Mouse (Mus musculus) frontal cortex, postnatal 25 days (tissue): Measurements from ENCODE around the gene Gm13199.

Source experiments
- DNase-seq, 2 experiments: peaks; one replicate each; pipeline ENCODE4 v3.0.0; 2022; ENCODE audit warnings: low spot score in 2 of 2

Gene Gm13199

GRCm38 (mm10) chr2:5862834-5863233 lies at the start of gene Gm13199:
TSS of gene Gm13199 (minus strand) at chr2:5862934.
- DNase-seq: no peak

DNA sequence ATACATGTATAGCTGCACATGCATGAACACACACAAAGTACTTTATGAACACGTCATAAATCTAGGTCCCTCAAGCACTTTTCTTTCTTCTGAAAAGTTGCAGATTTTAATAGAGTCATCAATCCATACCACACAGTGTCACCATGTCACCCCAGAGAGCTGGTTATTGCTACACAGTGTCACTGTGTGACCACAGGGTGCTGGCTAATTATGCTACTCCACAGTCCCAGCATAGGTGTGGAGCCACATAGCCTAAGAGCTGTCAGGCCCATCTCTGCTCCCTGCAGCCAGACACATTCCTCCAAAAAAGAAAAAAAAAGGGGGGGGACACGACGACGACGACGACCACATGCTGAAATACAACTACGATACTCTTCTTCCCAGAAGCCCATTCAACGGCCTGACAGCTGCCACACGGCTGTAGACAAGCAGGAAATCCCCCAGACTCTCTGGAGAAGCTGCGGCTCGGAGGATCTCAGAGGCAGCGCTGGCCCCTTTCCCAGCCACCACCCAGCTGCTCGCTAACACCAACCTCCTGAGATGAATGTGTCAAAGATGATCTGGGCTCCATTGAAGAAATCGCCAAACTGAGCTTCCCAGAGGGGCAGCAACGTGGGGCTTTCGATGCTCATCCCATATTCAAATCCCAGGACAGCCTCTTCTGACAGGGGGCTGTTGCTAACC lies 48.7 kb upstream of the Gm13199 start:
- DNase-seq: no peak

DNA sequence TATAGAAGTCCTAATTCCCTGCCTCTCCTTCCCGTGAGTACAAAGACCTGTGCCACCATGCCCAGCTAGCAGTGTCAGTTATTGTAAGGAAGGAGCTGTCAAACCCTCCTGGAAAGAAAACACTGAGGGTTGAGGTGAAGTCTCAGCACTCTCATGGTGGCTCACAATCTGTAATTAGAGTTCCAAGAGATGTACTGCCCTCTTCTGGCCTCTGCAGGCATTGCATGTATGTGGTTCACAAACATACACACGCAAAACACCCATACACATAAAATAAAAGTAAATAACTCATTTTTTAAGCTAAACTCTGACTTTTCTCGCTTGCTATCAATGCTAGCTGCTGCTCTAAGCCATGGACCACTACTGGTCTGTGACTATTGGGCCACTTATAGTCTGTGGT lies 43.9 kb upstream of the Gm13199 start:
- no peak for DNase-seq

DNA sequence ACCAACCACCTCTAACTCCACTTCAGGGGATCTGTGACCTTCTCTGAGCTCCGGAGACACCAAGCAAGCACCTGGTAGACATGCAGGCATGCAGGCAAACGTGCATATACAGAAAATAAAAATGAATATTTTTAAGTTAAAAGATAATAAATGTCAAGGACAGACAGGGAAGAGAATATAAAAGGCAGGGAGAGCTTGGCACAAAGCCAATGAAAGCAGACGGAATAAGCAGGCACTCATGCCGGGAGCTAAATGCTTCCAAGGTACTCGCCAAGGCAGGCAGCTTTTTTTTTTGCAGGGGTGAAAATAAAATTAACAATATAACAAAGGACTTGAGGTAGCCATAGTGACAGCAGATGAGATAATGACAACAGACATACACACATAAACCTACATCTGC lies 43.4 kb upstream of the Gm13199 start:
- no peak for DNase-seq

- DNase-seq: no peak
Observed at GRCm38 (mm10) chr2:5900145-5900544, 37.4 kb upstream of the Gm13199 start.

- peak; percentile 98 to 99 for DNase-seq
Observed at GRCm38 (mm10) chr2:5894843-5895570, 32.3 kb upstream of the Gm13199 start, which contains the start of gene Sec61a2. TSS of gene Sec61a2 (minus strand) at chr2:5895432.

DNA sequence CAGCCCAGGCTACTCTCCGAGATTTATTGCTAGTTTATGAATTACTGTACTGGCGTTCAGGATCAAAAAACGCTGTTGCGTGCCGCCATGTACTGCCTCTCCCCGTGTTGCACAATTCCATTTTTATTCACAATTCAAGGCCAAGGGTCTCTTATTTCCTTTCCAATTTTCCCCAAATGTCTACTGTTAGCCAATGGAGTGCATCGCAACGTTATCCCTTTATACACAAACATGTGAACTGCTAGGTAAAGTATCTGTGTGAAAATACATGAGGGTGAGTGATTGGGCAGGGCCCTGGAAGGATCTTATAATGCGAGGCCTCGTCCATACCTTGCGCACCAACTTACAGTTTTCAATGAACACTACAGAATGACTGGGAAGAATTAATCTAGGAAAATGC lies 31.6 kb upstream of the Gm13199 start:
- no peak for DNase-seq

DNA sequence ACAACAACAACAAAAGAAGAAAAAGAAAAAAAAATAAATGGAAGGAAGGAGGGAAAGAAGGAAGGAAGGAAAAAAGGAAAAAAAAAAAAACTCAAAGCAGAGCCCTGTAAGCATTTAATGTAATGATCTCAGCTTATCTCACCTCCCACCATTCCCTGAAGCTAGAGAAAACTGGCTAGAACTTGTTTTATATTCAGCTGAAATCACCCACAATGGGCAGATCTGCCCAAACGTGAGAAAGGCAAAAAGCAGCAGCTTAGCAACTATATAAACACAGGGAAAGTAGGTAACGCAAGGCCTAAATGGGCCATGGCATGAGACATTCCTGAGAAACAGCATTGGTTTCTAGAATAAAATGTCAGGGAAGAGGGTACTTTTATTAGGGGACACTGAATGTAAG lies 26.7 kb upstream of the Gm13199 start:
- no peak for DNase-seq

- DNase-seq: no peak
Observed at GRCm38 (mm10) chr2:5888865-5889264, 26.1 kb upstream of the Gm13199 start.

DNA sequence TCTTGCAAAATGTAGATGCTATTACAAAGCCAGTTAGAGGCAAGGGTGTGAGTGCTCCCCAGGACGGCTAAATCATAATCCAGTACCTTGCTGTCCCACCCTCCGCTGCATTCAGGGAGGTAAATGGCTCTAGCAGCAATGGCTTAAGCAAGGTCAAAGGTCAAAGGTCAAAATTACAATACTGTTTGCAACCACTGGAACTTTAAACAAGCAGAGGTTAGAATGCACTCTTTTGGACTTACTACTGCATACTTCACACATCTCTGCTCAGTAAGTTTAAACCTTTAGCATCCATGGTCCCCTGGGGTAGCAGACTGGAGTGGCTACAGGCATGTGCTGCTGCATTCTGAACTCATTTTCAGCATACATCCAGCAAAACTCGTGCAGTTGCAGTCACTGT lies 14.7 kb upstream of the Gm13199 start:
- no peak for DNase-seq

DNA sequence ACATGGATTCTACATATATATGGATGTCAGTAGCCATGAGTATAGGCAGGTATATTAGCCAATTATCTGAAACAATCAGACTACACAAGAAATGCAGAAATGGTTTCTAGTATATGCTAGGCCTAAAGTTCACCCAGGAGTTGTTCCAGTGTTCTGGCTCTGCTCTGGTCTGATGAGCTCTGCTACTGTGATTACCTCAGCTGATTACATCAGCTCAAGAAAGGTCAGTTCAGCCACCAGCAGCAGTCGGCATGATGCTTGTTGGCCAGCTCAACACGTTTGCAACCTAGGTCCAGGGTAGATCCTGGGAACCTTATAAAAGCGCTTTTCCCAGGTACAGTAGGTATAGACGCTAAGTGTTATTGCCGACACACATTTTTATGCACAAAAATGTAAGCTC lies 7.0 kb upstream of the Gm13199 start:
- no peak for DNase-seq

DNA sequence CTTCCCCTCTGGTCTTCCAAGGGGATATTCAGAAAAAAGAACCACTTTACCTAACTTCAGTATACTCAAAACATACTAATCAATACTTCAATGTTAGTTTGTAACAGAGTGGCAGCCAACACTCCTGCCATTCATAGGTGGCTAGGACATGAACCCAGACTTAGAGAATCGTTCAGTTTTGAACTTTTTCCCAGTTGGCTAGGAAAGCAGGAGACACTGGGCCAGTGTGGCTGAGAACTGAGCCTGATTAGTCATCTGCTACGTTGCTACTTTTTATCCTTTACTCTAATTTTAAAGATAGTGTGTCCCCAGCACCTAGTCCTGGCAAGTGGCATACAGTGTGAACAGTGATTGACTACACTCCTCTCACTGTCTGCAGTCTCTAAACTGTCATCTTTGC lies 4.9 kb upstream of the Gm13199 start:
- no peak for DNase-seq

- DNase-seq: no peak
Observed at GRCm38 (mm10) chr2:5851866-5852265, 10.9 kb downstream of the Gm13199 start.

DNA sequence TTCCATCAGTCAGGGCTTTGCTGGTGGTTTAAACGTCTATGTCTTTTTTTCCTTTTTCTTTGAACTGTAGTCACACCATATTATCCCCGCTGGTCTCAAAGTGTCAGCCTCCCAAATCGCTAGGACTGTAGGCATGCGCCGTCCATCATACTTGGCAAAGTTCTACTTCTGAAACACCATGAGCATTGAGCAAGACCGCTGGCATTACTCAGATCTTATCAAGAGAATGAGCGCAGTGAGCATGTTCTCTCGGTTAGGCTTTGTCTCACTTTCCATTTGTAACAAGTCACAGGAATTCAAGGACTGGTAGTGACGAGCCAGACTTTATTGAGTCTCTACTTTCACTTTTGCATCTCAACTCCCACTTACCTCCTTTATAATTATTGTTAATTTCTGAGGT lies 11.6 kb downstream of the Gm13199 start:
- DNase-seq: no peak

DNA sequence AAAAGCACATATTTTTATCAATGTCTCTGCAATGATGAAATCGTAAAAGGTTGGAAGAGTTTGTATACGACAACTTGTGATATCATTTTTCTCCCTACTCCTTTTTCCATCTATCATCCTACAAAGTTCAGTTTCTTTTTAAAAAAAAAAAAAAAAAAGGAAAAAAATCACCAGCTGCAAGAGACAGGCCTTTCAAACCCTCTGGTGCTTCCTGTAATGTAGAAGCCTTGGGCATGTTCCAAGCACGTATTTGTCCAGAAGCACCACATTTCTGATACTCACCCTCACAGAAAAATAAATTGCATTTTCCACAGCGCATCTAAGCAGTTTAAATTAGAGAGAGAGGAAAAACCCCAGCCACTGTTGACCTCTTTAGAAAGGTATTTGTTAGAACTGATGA lies 16.9 kb downstream of the Gm13199 start:
- no peak for DNase-seq

DNA sequence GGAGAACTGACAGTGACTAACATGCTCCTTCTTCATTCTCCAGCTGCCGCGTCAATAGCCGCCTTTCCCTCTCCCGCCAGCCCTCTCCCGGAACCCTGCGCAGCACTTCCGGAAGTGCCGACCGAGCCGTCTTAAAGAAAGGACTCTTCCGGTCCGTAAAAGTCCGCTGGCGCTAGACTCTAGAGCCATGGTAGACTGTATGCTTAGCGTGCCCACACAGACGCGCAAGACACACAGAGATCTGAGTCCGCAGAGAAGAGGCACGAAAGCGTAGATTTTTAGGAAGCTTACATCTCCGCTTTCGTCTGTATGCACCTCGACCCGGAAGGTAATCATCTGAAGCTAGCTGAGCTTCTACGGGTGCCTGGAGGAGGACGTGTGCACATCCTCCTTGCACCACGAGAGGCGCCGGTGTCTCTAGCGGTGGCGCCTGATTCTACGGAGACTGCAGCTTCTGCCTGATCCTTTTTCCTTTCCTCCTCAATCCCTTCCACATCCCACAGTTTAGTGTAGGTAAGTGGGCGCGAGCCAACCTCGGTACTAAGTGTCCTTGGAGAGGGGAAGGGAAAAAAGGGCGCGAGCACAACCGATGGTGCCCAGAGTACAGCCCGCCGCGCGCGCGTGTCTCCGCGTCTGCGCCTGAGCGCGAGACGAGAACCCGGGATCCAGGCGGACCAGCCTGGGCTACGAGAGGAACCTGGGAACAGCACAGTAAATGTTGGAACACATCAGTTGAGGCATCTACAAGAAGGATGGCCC lies 17.7 kb downstream of the Gm13199 start, which contains the start of the genes Nudt5 and Cdc123:
Nudt5 (plus strand) TSS at position 147 of the 759 bp plus-strand sequence.
Cdc123 (minus strand) TSS at position 292 of the 759 bp plus-strand sequence.
- peak; percentile 74 to 89 for DNase-seq

GRCm38 (mm10) chr2:5844181-5844872 lies 18.4 kb downstream of the Gm13199 start:
- DNase-seq: no peak

GRCm38 (mm10) chr2:5840815-5841214 lies 21.9 kb downstream of the Gm13199 start:
- DNase-seq: no peak

- no peak for DNase-seq
Observed at GRCm38 (mm10) chr2:5825265-5825913, 37.3 kb downstream of the Gm13199 start.

DNA sequence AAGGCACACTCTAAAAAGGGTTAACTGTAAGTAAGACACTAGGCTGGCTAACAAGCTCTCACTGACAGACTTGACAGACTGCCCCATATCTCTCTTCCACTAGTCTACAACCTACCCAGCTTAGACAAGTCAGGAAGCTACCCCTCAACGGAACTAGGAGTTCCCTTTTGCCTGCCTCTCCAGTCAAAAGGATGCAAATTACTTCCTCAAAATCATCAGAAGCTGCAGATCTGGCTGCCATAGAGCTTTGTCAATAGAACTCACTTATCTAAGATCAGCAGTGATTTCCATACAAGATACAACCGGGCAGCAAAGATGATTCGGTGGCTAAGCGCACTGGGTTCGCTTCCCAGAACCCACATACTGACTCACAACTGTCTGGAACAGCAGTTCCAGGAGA lies 38.0 kb downstream of the Gm13199 start:
- DNase-seq: no peak

GRCm38 (mm10) chr2:5824213-5824612 lies 38.5 kb downstream of the Gm13199 start:
- DNase-seq: no peak
